In the genomic region with DNA sequence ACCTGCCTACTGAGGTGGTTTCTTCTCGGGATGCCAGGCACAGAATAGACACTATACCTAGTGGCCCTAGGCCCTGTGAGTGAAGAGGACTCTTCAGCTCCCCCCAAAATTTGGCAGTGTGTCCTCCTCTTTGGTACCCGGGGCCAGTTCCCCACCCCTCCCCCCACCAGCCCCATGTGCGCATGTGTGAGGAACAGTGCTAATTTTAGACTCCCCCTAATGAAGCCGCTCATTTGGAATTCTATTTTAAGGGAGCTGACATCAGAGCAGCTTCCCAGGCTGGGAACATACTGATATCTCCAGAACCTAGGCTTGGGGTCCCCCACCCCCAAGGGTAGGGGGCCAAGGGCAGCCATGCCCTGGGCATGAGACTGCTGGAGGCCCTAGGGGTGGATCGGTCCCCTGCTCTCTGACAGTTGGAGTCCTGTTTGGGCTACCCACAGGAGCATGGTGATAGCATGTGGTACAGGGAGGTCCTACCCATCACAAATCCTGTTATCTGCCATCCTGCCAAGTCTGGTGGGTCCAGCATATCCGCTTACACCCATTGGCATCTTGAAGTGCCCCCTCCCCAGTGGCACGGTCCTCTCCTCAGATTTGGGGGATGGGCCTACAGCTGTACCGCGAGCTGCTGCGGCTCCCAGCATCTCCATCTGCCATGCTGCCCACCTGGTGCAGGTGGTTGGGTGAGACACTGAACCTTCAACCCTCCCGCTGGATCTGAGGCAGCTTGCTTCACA, we compare ENCODE assay signal across 9 mouse cellular contexts. TPM values are rescaled to one million over a fixed set of nuclear protein-coding genes. Genes with fewer than 3 reads are reported as not detected.
DNase-seq lines count a peak whose midpoint lies in the region; ATAC-seq and TF ChIP-seq lines count a peak whose summit lies in the region.
"Had no signal": no experiment of that assay in that cellular context is flagged by ENCODE, and none has a peak within 500 bp of the region (broad histone marks: within the 10 kb centered on the region; RNA-seq: fewer than 3 reads in every experiment).

No protein-coding gene starts in this region.

- peak; percentile 41 for ATAC-seq in frontal cortex, adult (ENCODE audit: low TSS enrichment)
- peak; percentile 15; the same call in 1 of the 2 replicates for ATAC-seq in forebrain, embryonic 12.5 days (ENCODE audit: low FRiP score)

- WGBS in forebrain, embryonic 12.5 days = 60% methylated on average over 11 of the region's 11 CpGs
- WGBS in limb, embryonic 10.5 days = 79% methylated on average over 11 of the region's 11 CpGs
- WGBS in lung, adult 2 months = 72% methylated on average over 11 of the region's 11 CpGs

- no peaks in the 10 kb centered on the region; the same call in 1 of the 2 replicates for H3K27me3 ChIP-seq in E14TG2a.4 (ENCODE audit: insufficient read depth, low read length)
- H3K27me3 ChIP-seq in forebrain, embryonic 12.5 days = 0 out of 2 replicates have a peak, but pooled peaks cover 3% of the 10 kb centered on the region
- H3K27me3 ChIP-seq in limb, embryonic 10.5 days (ENCODE audit: low read depth, poor library complexity, severe bottlenecking) = no peaks in the 10 kb centered on the region
- H3K27me3 ChIP-seq: liver, embryonic 13.5 days had no signal

- H3K27ac ChIP-seq in forebrain, embryonic 12.5 days = peak overlapping the region; percentile 96
- peak overlapping the region; percentile 83; the same call in 1 of the 2 replicates for H3K27ac ChIP-seq in limb, embryonic 10.5 days
- H3K27ac ChIP-seq: liver, embryonic 13.5 days had no signal

- 0 out of 2 replicates have a peak overlapping the region, but pooled peaks have one; percentile 0 for H3K9ac ChIP-seq in forebrain, embryonic 12.5 days
- H3K9ac ChIP-seq: liver, embryonic 13.5 days had no signal

- H3K4me2 ChIP-seq in forebrain, embryonic 12.5 days = peak overlapping the region; percentile 57
- H3K4me2 ChIP-seq: liver, embryonic 13.5 days had no signal

- H3K36me3 ChIP-seq in E14TG2a.4 (ENCODE audit: insufficient read depth, low read length) = peaks cover 86% of the 10 kb centered on the region
- peaks cover 19% of the 10 kb centered on the region for H3K36me3 ChIP-seq in forebrain, embryonic 12.5 days (replicated peaks)
- peaks cover 28% of the 10 kb centered on the region for H3K36me3 ChIP-seq in limb, embryonic 10.5 days

- TF ChIP-seq CTCF in E14TG2a.4 (conservative IDR thresholded peaks at IDR 0.05; ENCODE audit: low read length) = no peak
- TF ChIP-seq CTCF in lung, adult 2 months (IDR thresholded peaks at IDR 0.05; ENCODE audit: insufficient read depth, low read length) = no peak

- no peaks in the 10 kb centered on the region for H3K9me3 ChIP-seq in E14TG2a.4 (ENCODE audit: low read length)
- H3K9me3 ChIP-seq in forebrain, embryonic 12.5 days = no peaks in the 10 kb centered on the region
- H3K9me3 ChIP-seq in limb, embryonic 10.5 days (replicated peaks) = no peaks in the 10 kb centered on the region
- H3K9me3 ChIP-seq: liver, embryonic 13.5 days had no signal

- DNase-seq in frontal cortex, postnatal 25 days (ENCODE audit: low spot score in 2 of 2) = no peak
- DNase-seq in limb, embryonic 10.5 days (ENCODE audit: low spot score) = no peak
- no peak for DNase-seq in natural killer cell, adult 2 months (ENCODE audit: low spot score in 2 of 2)
- no peak for DNase-seq in embryo, embryonic 10 days (ENCODE audit: low spot score)
- no peak for DNase-seq in lung, adult 2 months
- DNase-seq: liver, embryonic 13.5 days had no signal

- no peak for TF ChIP-seq POLR2A in lung, adult 2 months (IDR thresholded peaks at IDR 0.05; ENCODE audit: borderline replicate concordance, extremely low read depth, low read depth, low read length)

- H3K4me1 ChIP-seq in E14TG2a.4 (replicated peaks; ENCODE audit: low read depth, low read length) = peaks cover 100% of the 10 kb centered on the region
- H3K4me1 ChIP-seq in forebrain, embryonic 12.5 days = peaks cover 100% of the 10 kb centered on the region
- H3K4me1 ChIP-seq in limb, embryonic 10.5 days = peaks cover 100% of the 10 kb centered on the region
- H3K4me1 ChIP-seq in lung, adult 2 months (ENCODE audit: control insufficient read depth, insufficient read depth, low read length) = peaks cover 14% of the 10 kb centered on the region

- H3K4me3 ChIP-seq in E14TG2a.4 (replicated peaks; ENCODE audit: low read length) = 0 out of 2 replicates have a peak overlapping the region, but pooled peaks have one; percentile 1
- no peak overlapping the region for H3K4me3 ChIP-seq in forebrain, embryonic 12.5 days (replicated peaks)
- H3K4me3 ChIP-seq in limb, embryonic 10.5 days = no peak overlapping the region
- H3K4me3 ChIP-seq in lung, adult 2 months (replicated peaks; ENCODE audit: extremely low read depth, low read depth, low read length) = no peak overlapping the region
- H3K4me3 ChIP-seq: liver, embryonic 13.5 days had no signal

RNA-seq across cellular contexts. Expression of a gene that starts 38.0 kb away (rescaled TPM):
- polyA plus RNA-seq in forebrain, embryonic 12.5 days (2016; fragmentation: Nextera tagmentation; extraction: Ambion mirVana) = 83.2 and 84.8 TPM in 2 replicates
- 153 and 167 TPM in 2 replicates for polyA plus RNA-seq in limb, embryonic 10.5 days (2016; fragmentation: Nextera tagmentation; extraction: Ambion mirVana)
- 4.4 and 4.5 TPM in 2 replicates for polyA plus RNA-seq in lung, adult 2 months (2012; rRNA removed)

Comparison
In these comparisons a context has a peak if more than half of its experiments do, and no peak if none do; other contexts are left out.
1. RNA of a gene that starts 38.0 kb away (polyA plus RNA-seq): 153 to 167 TPM in limb, embryonic 10.5 days and 83.2 to 84.8 TPM in forebrain, embryonic 12.5 days; 4.4 to 4.5 TPM in lung, adult 2 months; every median in the first group is over 10 times any median in the second.